Mouse (Mus musculus) C2C12 (cell line): Measurements from ENCODE around the gene Ildr2.

Source experiments
- CEBPB ChIP-seq: IDR thresholded peaks from one replicate; pipeline ENCODE4 v1.6.1; 2011; ENCODE audit warnings: low read depth, mild to moderate bottlenecking, control low read depth, moderate library complexity
- CTCF ChIP-seq: IDR thresholded peaks from one replicate; pipeline ENCODE4 v1.5.1; 2011; ENCODE audit not compliant: control insufficient read depth, insufficient read depth, insufficient read length
- FOSL1 ChIP-seq: IDR thresholded peaks from one replicate; pipeline ENCODE4 v1.8.0; 2011; ENCODE audit warnings: mild to moderate bottlenecking, low read length; ENCODE audit not compliant: poor library complexity, insufficient read depth, severe bottlenecking
- MAX ChIP-seq: IDR thresholded peaks from one replicate; pipeline ENCODE4 v1.6.1; 2011; ENCODE audit warnings: mild to moderate bottlenecking, control low read depth
- MYOD1 ChIP-seq: IDR thresholded peaks from one replicate; pipeline ENCODE4 v1.6.1; 2011; ENCODE audit warnings: low read depth; ENCODE audit not compliant: control insufficient read depth, insufficient read length
- MYOG ChIP-seq: IDR thresholded peaks from one replicate; pipeline ENCODE4 v1.6.1; 2011; ENCODE audit not compliant: control insufficient read depth, insufficient read length; ENCODE audit errors: extremely low read depth
- USF1 ChIP-seq: IDR thresholded peaks from one replicate; pipeline ENCODE4 v1.6.1; 2011; ENCODE audit warnings: low read depth, mild to moderate bottlenecking, control low read depth, moderate library complexity

GRCm38 (mm10) chr1:166300526-166300925 lies 46.6 kb downstream of the Ildr2 start:
- TF ChIP-seq MYOG (no peak), CTCF (no peak), MAX (no peak), USF1 (no peak), CEBPB (no peak), MYOD1 (no peak), FOSL1 (no peak)
